Mouse (Mus musculus) urinary bladder, postnatal 14 days (tissue): ENCODE results near the gene Myo1f.

ENCODE experiments used
- DNase-seq: peaks from one replicate; pipeline ENCODE4 v3.0.0; 2021; ENCODE audit warnings: low spot score

Myo1f gene

DNA sequence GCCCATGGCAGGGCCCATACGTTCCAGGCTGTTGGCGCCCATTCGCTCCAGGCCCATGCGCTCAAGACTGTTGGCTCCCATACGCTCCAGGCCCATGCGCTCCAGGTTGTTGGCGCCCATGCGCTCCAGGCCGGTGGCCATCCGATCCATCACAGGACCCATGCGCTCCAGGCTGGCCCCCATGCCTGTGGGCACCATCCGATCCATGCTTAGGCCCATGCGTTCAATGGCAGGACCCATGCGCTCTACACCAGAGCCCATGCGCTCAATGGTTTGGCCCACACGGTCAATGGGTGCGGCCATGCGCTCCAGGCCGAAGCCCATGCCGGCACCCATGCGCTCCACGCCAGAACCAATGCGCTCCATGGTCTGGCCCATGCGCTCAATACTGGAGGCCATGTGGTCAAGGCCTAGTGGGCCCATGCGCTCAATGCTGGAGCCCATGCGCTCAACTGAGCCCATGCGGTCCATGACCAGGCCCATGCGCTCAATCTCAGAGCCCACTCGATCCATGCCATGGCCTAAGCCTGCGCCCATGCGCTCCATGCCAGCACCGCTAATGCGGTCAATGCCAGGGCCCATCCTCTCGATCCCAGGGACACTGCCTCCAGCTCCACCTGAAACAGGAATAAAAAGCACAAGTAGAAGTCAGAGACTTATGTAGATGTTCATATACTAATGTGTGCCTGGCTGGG lies 94.4 kb downstream of the Myo1f start:
- DNase-seq = no peak
